Mouse (Mus musculus): ENCODE measurements around the gene Chchd1. TPM values are rescaled to one million over a fixed set of nuclear protein-coding genes. Genes with fewer than 3 reads are reported as not detected.

Gene Chchd1
- polyA plus RNA-seq, 1 experiment from 2014 or later: 234 TPM

DNA sequence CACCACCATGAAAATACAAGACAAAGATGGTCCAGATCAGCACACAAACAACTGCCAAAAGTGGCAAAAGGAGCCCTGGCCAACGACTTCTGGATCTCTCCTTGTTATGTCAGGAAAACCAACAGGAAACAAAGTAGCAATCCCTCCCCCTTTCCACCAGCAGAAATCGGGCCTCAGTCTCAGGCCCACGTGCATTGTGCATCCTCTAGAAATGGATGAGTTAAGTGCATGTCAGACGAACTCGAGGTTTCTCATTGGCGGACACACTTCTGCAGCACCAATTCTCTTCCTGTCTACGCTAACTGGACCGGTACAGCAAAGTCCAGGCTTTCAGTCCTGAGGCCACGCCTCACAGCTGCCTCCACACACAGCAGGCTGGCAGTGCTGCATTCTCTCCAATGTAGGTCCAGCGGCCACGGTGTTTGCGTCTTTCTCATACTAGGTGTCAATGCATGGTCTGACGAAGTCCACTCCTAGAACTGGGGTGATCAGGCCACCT is 33.1 kb downstream of the Chchd1 start:
- Histone ChIP-seq H3K4me1 (replicated peaks; ENCODE audit: control insufficient read depth, insufficient read depth, low read length) (peaks cover 20% of the 10 kb centered on the region), H3K36me3 (ENCODE audit: control insufficient read depth, insufficient read depth, low read length) (peaks cover 52% of the 10 kb centered on the region), H3K9ac (ENCODE audit: low read length) (no peak overlapping the region), H3K9me3 (ENCODE audit: control insufficient read depth, low read length) (no peaks in the 10 kb centered on the region), H3K4me3 (ENCODE audit: low read depth, low read length) (no peak overlapping the region), H3K4me2 (ENCODE audit: low read length) (no peak overlapping the region), H3K27me3 (replicated peaks; ENCODE audit: control insufficient read depth, insufficient read depth, low read length) (no peaks in the 10 kb centered on the region), H3K27ac (ENCODE audit: low read depth) (no peak overlapping the region)
- WGBS: 77% methylated on average over 13 of the region's 13 CpGs
- ATAC-seq (replicated peaks; ENCODE audit: low FRiP score, low TSS enrichment, low read depth) (no peak), DNase-seq (ENCODE audit: low spot score) (no peak)

DNA sequence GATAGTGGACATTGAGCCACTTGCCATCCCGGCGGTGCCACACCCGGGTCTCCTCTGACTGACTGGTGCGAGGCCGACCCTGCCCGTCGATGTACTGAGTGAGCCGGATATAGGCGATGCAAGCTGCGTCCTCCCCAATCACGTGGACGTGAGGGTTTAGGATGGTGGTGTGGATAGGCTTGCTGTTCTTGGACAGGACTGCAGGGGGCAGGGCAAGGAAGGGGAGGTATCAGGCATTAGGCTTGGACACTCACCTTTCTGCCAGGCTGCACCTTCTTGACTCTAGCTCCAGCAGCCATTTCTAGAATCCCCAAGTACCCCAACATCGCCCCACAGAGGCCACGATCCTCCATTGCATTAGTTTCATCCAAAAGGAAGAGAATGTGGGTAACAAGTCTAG is 34.5 kb downstream of the Chchd1 start:
- Histone ChIP-seq H3K4me2 (ENCODE audit: low read length) (no peak overlapping the region), H3K27ac (ENCODE audit: low read depth) (no peak overlapping the region), H3K36me3 (ENCODE audit: control insufficient read depth, insufficient read depth, low read length) (peaks cover 55% of the 10 kb centered on the region), H3K27me3 (replicated peaks; ENCODE audit: control insufficient read depth, insufficient read depth, low read length) (no peaks in the 10 kb centered on the region), H3K9ac (ENCODE audit: low read length) (no peak overlapping the region), H3K4me3 (ENCODE audit: low read depth, low read length) (no peak overlapping the region), H3K9me3 (ENCODE audit: control insufficient read depth, low read length) (no peaks in the 10 kb centered on the region), H3K4me1 (replicated peaks; ENCODE audit: control insufficient read depth, insufficient read depth, low read length) (peaks cover 15% of the 10 kb centered on the region)
- DNase-seq (ENCODE audit: low spot score) (peak; percentile 74), ATAC-seq (replicated peaks; ENCODE audit: low FRiP score, low TSS enrichment, low read depth) (0 out of 2 replicates have a peak, but pooled peaks have one; percentile 5)
- WGBS: 28% methylated on average over 14 of the region's 14 CpGs

DNA sequence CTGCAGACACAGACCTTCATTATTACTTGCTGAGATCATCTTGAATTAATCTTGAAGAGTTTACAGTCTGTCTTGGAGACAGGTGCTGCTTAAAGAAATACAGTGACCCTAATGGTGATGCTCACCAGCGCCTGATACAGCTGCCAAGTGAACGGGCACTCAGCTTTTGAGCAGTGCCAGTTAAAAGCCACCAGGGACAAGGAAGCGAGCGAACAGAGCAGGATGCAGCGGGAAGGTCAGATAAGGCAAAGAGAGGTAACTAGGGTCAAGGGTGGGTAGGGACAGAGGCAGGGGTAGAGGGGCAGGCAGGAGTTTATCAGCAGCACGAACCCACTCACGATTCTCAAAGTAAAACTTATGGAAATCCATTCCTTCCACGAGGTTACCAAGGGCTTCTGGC is 35.7 kb downstream of the Chchd1 start:
- ATAC-seq (replicated peaks; ENCODE audit: low FRiP score, low TSS enrichment, low read depth): no peak
- peaks cover 63% of the 10 kb centered on the region for H3K36me3 ChIP-seq (ENCODE audit: control insufficient read depth, insufficient read depth, low read length)

DNA sequence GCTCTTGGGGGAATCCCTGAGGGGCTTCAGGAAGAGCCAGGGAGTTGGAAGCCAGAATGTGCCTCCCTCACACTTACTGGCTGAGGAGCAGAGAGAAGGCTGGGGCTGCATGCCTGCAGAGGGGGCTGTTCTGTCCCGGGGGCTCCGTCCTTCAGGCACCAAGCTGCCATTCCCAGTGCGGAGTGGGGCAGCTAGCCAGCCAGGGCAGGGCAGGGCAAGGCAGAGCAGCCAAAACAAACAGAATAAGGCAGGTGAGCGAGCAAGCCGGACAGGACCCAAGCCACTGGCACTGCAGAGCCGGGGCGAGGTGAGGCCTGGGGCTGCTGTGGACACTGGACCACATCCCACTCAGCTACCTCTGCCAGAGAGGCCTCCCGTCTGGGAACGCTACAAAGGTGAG is 38.5 kb downstream of the Chchd1 start:
- no peaks in the 10 kb centered on the region for H3K9me3 ChIP-seq (ENCODE audit: control insufficient read depth, low read length)
- WGBS: 93% methylated on average over 9 of the region's 9 CpGs
- no peak overlapping the region for H3K27ac ChIP-seq (ENCODE audit: low read depth)
- DNase-seq (ENCODE audit: low spot score) (no peak), ATAC-seq (replicated peaks; ENCODE audit: low FRiP score, low TSS enrichment, low read depth) (no peak)
- H3K36me3 ChIP-seq (ENCODE audit: control insufficient read depth, insufficient read depth, low read length): peaks cover 74% of the 10 kb centered on the region
- no peak overlapping the region for H3K4me2 ChIP-seq (ENCODE audit: low read length)
- H3K4me1 ChIP-seq (replicated peaks; ENCODE audit: control insufficient read depth, insufficient read depth, low read length): no peaks in the 10 kb centered on the region
- H3K9ac ChIP-seq (ENCODE audit: low read length): no peak overlapping the region
- no peak overlapping the region for H3K4me3 ChIP-seq (ENCODE audit: low read depth, low read length)
- no peaks in the 10 kb centered on the region for H3K27me3 ChIP-seq (replicated peaks; ENCODE audit: control insufficient read depth, insufficient read depth, low read length)

More for the DNA sequence above, 35.7 kb downstream of the Chchd1 start:
- Histone ChIP-seq H3K4me1 (replicated peaks; ENCODE audit: control insufficient read depth, insufficient read depth, low read length) (peaks cover 6% of the 10 kb centered on the region), H3K9me3 (ENCODE audit: control insufficient read depth, low read length) (no peaks in the 10 kb centered on the region), H3K27me3 (replicated peaks; ENCODE audit: control insufficient read depth, insufficient read depth, low read length) (no peaks in the 10 kb centered on the region), H3K4me3 (ENCODE audit: low read depth, low read length) (no peak overlapping the region), H3K9ac (ENCODE audit: low read length) (no peak overlapping the region), H3K4me2 (ENCODE audit: low read length) (no peak overlapping the region), H3K27ac (ENCODE audit: low read depth) (no peak overlapping the region)
- no peak for DNase-seq (ENCODE audit: low spot score)
- 78% methylated on average over 8 of the region's 8 CpGs for WGBS

GRCm38 (mm10) chr14:20743614-20744013 is 40.8 kb downstream of the Chchd1 start:
- H3K9ac ChIP-seq (ENCODE audit: low read length): no peak overlapping the region
- peaks cover 67% of the 10 kb centered on the region for H3K36me3 ChIP-seq (ENCODE audit: control insufficient read depth, insufficient read depth, low read length)
- H3K27me3 ChIP-seq (replicated peaks; ENCODE audit: control insufficient read depth, insufficient read depth, low read length): no peaks in the 10 kb centered on the region
- 84% methylated on average over 3 of the region's 3 CpGs for WGBS
- no peak overlapping the region for H3K4me3 ChIP-seq (ENCODE audit: low read depth, low read length)
- H3K4me2 ChIP-seq (ENCODE audit: low read length): no peak overlapping the region
- no peaks in the 10 kb centered on the region for H3K4me1 ChIP-seq (replicated peaks; ENCODE audit: control insufficient read depth, insufficient read depth, low read length)
- H3K9me3 ChIP-seq (ENCODE audit: control insufficient read depth, low read length): no peaks in the 10 kb centered on the region
- DNase-seq (ENCODE audit: low spot score): no peak
- no peak for ATAC-seq (replicated peaks; ENCODE audit: low FRiP score, low TSS enrichment, low read depth)
- no peak overlapping the region for H3K27ac ChIP-seq (ENCODE audit: low read depth)

GRCm38 (mm10) chr14:20746935-20747334 is 44.1 kb downstream of the Chchd1 start:
- Histone ChIP-seq H3K4me3 (ENCODE audit: low read depth, low read length) (no peak overlapping the region), H3K36me3 (ENCODE audit: control insufficient read depth, insufficient read depth, low read length) (peaks cover 43% of the 10 kb centered on the region), H3K4me1 (replicated peaks; ENCODE audit: control insufficient read depth, insufficient read depth, low read length) (no peaks in the 10 kb centered on the region), H3K27ac (ENCODE audit: low read depth) (no peak overlapping the region), H3K9me3 (ENCODE audit: control insufficient read depth, low read length) (no peaks in the 10 kb centered on the region), H3K27me3 (replicated peaks; ENCODE audit: control insufficient read depth, insufficient read depth, low read length) (no peaks in the 10 kb centered on the region), H3K4me2 (ENCODE audit: low read length) (no peak overlapping the region), H3K9ac (ENCODE audit: low read length) (no peak overlapping the region)
- no peak for DNase-seq (ENCODE audit: low spot score)
- WGBS: 83% methylated on average over 3 of the region's 3 CpGs
- ATAC-seq (replicated peaks; ENCODE audit: low FRiP score, low TSS enrichment, low read depth): no peak

GRCm38 (mm10) chr14:20748388-20748787 is 45.6 kb downstream of the Chchd1 start:
- WGBS: 68% methylated on average over 4 of the region's 4 CpGs
- no peak overlapping the region for H3K27ac ChIP-seq (ENCODE audit: low read depth)
- DNase-seq (ENCODE audit: low spot score): no peak
- no peaks in the 10 kb centered on the region for H3K9me3 ChIP-seq (ENCODE audit: control insufficient read depth, low read length)
- H3K9ac ChIP-seq (ENCODE audit: low read length): no peak overlapping the region
- H3K36me3 ChIP-seq (ENCODE audit: control insufficient read depth, insufficient read depth, low read length): peaks cover 30% of the 10 kb centered on the region
- ATAC-seq (replicated peaks; ENCODE audit: low FRiP score, low TSS enrichment, low read depth): no peak
- no peak overlapping the region for H3K4me3 ChIP-seq (ENCODE audit: low read depth, low read length)
- no peak overlapping the region for H3K4me2 ChIP-seq (ENCODE audit: low read length)
- no peaks in the 10 kb centered on the region for H3K4me1 ChIP-seq (replicated peaks; ENCODE audit: control insufficient read depth, insufficient read depth, low read length)
- no peaks in the 10 kb centered on the region for H3K27me3 ChIP-seq (replicated peaks; ENCODE audit: control insufficient read depth, insufficient read depth, low read length)

GRCm38 (mm10) chr14:20749494-20750051 is 46.8 kb downstream of the Chchd1 start:
- 75% methylated on average over 4 of the region's 4 CpGs for WGBS
- DNase-seq (ENCODE audit: low spot score) (no peak), ATAC-seq (replicated peaks; ENCODE audit: low FRiP score, low TSS enrichment, low read depth) (no peak)
- no peaks in the 10 kb centered on the region for H3K27me3 ChIP-seq (replicated peaks; ENCODE audit: control insufficient read depth, insufficient read depth, low read length)
- H3K4me1 ChIP-seq (replicated peaks; ENCODE audit: control insufficient read depth, insufficient read depth, low read length): no peaks in the 10 kb centered on the region
- H3K36me3 ChIP-seq (ENCODE audit: control insufficient read depth, insufficient read depth, low read length): peaks cover 23% of the 10 kb centered on the region
- no peak overlapping the region for H3K4me2 ChIP-seq (ENCODE audit: low read length)
- no peak overlapping the region for H3K9ac ChIP-seq (ENCODE audit: low read length)
- no peak overlapping the region for H3K4me3 ChIP-seq (ENCODE audit: low read depth, low read length)
- H3K27ac ChIP-seq (ENCODE audit: low read depth): no peak overlapping the region
- H3K9me3 ChIP-seq (ENCODE audit: control insufficient read depth, low read length): no peaks in the 10 kb centered on the region

DNA sequence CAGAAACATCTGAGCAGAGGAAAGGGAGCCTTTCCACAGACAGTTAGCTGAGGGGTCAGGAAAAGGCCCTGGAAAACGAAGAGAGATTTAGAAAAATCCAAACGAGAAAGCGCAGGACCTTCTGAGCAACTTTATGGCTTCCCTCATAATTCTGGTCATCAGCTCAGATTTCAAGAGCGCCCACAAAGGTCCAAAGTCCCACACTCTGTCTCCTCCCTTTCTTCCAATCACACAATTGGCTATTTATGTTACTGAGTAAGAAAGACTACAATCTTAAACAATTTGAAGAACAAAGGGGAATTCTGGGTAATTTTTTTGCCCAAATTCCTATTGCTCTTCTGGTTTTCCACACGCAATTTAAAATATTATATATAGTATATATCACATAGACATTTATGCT is 47.7 kb downstream of the Chchd1 start:
- Histone ChIP-seq H3K4me3 (ENCODE audit: low read depth, low read length) (no peak overlapping the region), H3K36me3 (ENCODE audit: control insufficient read depth, insufficient read depth, low read length) (peaks cover 24% of the 10 kb centered on the region), H3K4me1 (replicated peaks; ENCODE audit: control insufficient read depth, insufficient read depth, low read length) (no peaks in the 10 kb centered on the region), H3K27ac (ENCODE audit: low read depth) (peak overlapping the region; percentile 29; the same call in 1 of the 2 replicates), H3K27me3 (replicated peaks; ENCODE audit: control insufficient read depth, insufficient read depth, low read length) (no peaks in the 10 kb centered on the region), H3K9me3 (ENCODE audit: control insufficient read depth, low read length) (no peaks in the 10 kb centered on the region), H3K9ac (ENCODE audit: low read length) (no peak overlapping the region), H3K4me2 (ENCODE audit: low read length) (peak overlapping the region; percentile 20; the same call in 1 of the 2 replicates)
- no peak for DNase-seq (ENCODE audit: low spot score)
- ATAC-seq (replicated peaks; ENCODE audit: low FRiP score, low TSS enrichment, low read depth): peak; percentile 58; the same call in 1 of the 2 replicates
- WGBS: 60% methylated on average over 5 of the region's 5 CpGs

Data from intestine, embryonic 14.5 days (tissue).